Mouse (Mus musculus) lung, embryonic 14.5 days (tissue): ENCODE data around the gene Tmem236. TPM values are rescaled to one million over a fixed set of nuclear protein-coding genes. Genes with fewer than 3 reads are reported as not detected.

ENCODE experiments used
- ATAC-seq: fragments of 200-750 bp; cut with Nextera tagmentation; 2 replicates; pipeline ENCODE4 v1.8.0; 2017; ENCODE audit warnings: mild to moderate bottlenecking, moderate TSS enrichment, moderate library complexity; ENCODE audit not compliant: insufficient read depth
- DNase-seq: peaks from one replicate; pipeline ENCODE4 v3.0.0-alpha.2; 2015
- H3K27ac ChIP-seq: fragments of 300-500 bp; sonication (generic); 2 replicates; pipeline ENCODE4 v1.5.1; 2014; ENCODE audit warnings: low read depth, mild to moderate bottlenecking, moderate library complexity
- H3K27me3 ChIP-seq: fragments of 300-500 bp; sonication (generic); 2 replicates; pipeline ENCODE4 v1.6.1; 2014; ENCODE audit warnings: low read length, control low read depth; ENCODE audit not compliant: insufficient read depth
- H3K36me3 ChIP-seq: fragments of 300-500 bp; sonication (generic); 2 replicates; pipeline ENCODE4 v1.6.1; 2014; ENCODE audit warnings: control low read depth; ENCODE audit not compliant: insufficient read depth
- H3K4me1 ChIP-seq: fragments of 300-500 bp; sonication (generic); 2 replicates; pipeline ENCODE4 v1.6.1; 2014; ENCODE audit warnings: antibody characterized with exemption, control low read depth; ENCODE audit not compliant: insufficient read depth
- H3K4me2 ChIP-seq: fragments of 300-500 bp; sonication (generic); 2 replicates; pipeline ENCODE4 v1.6.1; 2014; ENCODE audit warnings: mild to moderate bottlenecking
- H3K4me3 ChIP-seq: fragments of 300-500 bp; sonication (generic); 2 replicates; pipeline ENCODE4 v1.5.1; 2014; ENCODE audit warnings: low read depth, low read length
- H3K9ac ChIP-seq: fragments of 300-500 bp; sonication (generic); 2 replicates; pipeline ENCODE4 v1.6.1; 2014
- H3K9me3 ChIP-seq: fragments of 300-500 bp; sonication (generic); 2 replicates; pipeline ENCODE4 v1.6.1; 2016; ENCODE audit warnings: low read depth, low read length, control low read depth
- CTCF ChIP-seq: IDR thresholded peaks from 2 replicates; pipeline ENCODE4 v1.5.1; 2016; ENCODE audit warnings: antibody characterized with exemption, low read depth
- WGBS: fragments of 180-500 bp; shearing (Covaris S2); extraction: QIAGEN DNeasy Blood & Tissue Kit; methylation state at CpG from one replicate; pipeline ENCODE4 v1.1.7; 2014; 5-methylcytosine and 5-hydroxymethylcytosine counted together
- polyA plus RNA-seq: library from polyadenylated mRNA; unstranded; fragments of >200 nt; fragmentation: Nextera tagmentation; extraction: Ambion mirVana; gene quantifications from 2 replicates; pipeline ENCODE4 v1.2.1, GENCODE M21; 2014

The Tmem236 gene
- polyA plus RNA-seq, 1 experiment from 2014 or later, result not detected

DNA sequence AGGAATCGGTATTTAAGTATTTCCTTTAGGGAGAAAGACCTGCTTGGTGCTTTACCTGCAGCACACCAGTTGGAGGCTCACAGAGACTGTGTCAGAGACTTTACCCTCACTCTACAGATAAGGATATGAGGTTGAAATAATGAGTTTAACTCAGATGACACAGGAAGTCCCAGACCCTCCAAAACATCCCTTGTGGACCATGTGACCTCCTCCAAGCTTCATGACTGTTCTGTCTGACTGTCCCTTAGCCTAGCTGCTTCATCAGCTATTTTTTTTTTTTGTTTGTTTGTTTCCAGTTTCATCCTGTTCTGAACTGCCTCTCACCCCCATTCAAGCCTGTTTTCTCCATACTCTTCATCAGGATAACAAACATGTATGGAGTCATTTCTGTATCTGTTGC is 58.6 kb downstream of the Tmem236 start:
- ATAC-seq, result no peak
- H3K36me3 ChIP-seq, result no peaks in the 10 kb centered on the region
- H3K4me3 ChIP-seq, result no peak overlapping the region
- no peaks in the 10 kb centered on the region for H3K4me1 ChIP-seq
- no peak overlapping the region for H3K4me2 ChIP-seq
- H3K27ac ChIP-seq, result no peak overlapping the region
- no peak for DNase-seq
- TF ChIP-seq CTCF, result no peak
- no peaks in the 10 kb centered on the region for H3K9me3 ChIP-seq
- no peak overlapping the region for H3K9ac ChIP-seq
- 70% methylated on average over 1 of the region's 1 CpGs for WGBS
- no peaks in the 10 kb centered on the region for H3K27me3 ChIP-seq

DNA sequence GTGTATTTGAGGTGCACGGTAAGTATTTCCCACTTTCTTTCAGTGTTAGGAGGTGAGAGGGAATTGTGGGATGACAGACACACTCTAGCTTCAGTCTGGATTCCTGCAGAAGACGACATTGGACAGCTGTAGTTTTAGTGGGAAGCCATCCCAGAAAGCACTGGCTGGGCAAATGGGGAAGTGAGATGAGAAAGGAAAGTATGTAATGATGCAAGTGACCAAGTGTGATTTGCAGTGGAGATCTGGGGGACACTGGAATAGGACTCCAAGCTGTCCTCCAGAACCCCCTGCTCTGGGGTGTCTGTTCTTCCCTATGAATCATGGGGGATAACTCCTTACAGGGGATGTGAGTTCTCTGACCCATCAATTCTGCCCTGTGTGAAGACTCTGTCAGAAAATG is 59.7 kb downstream of the Tmem236 start:
- DNase-seq, result no peak
- ATAC-seq, result no peak
- no peak overlapping the region for H3K4me3 ChIP-seq
- H3K9me3 ChIP-seq, result no peaks in the 10 kb centered on the region
- no peak overlapping the region for H3K27ac ChIP-seq
- WGBS, result 52% methylated on average over 2 of the region's 2 CpGs
- no peaks in the 10 kb centered on the region for H3K4me1 ChIP-seq
- H3K27me3 ChIP-seq, result no peaks in the 10 kb centered on the region
- no peak overlapping the region for H3K4me2 ChIP-seq
- H3K36me3 ChIP-seq, result no peaks in the 10 kb centered on the region
- no peak overlapping the region for H3K9ac ChIP-seq
- TF ChIP-seq CTCF, result no peak

- H3K27ac ChIP-seq, result no peak overlapping the region
- H3K9me3 ChIP-seq, result no peaks in the 10 kb centered on the region
- WGBS, result 58% methylated on average over 5 of the region's 5 CpGs
- H3K9ac ChIP-seq, result no peak overlapping the region
- no peaks in the 10 kb centered on the region for H3K36me3 ChIP-seq
- DNase-seq (no peak), ATAC-seq (no peak)
- no peaks in the 10 kb centered on the region for H3K4me1 ChIP-seq
- no peak overlapping the region for H3K4me2 ChIP-seq
- no peaks in the 10 kb centered on the region for H3K27me3 ChIP-seq
- H3K4me3 ChIP-seq, result no peak overlapping the region
- no peak for TF ChIP-seq CTCF
Observed at GRCm38 (mm10) chr2:14235319-14235718, 61.0 kb downstream of the Tmem236 start.

GRCm38 (mm10) chr2:14236920-14237319 is 62.6 kb downstream of the Tmem236 start:
- DNase-seq (no peak), ATAC-seq (no peak)
- WGBS, result 74% methylated on average over 4 of the region's 4 CpGs
- Histone ChIP-seq H3K27me3 (no peaks in the 10 kb centered on the region), H3K4me2 (no peak overlapping the region), H3K4me3 (no peak overlapping the region), H3K4me1 (no peaks in the 10 kb centered on the region), H3K9ac (no peak overlapping the region), H3K36me3 (no peaks in the 10 kb centered on the region), H3K27ac (no peak overlapping the region), H3K9me3 (no peaks in the 10 kb centered on the region)
- TF ChIP-seq CTCF, result no peak

- no peaks in the 10 kb centered on the region for H3K4me1 ChIP-seq
- no peaks in the 10 kb centered on the region for H3K27me3 ChIP-seq
- ATAC-seq, result no peak
- no peak overlapping the region for H3K4me2 ChIP-seq
- peak; percentile 52 for DNase-seq
- H3K36me3 ChIP-seq, result no peaks in the 10 kb centered on the region
- no peak overlapping the region for H3K9ac ChIP-seq
- H3K4me3 ChIP-seq, result no peak overlapping the region
- TF ChIP-seq CTCF, result no peak
- 44% methylated on average over 4 of the region's 4 CpGs for WGBS
- no peak overlapping the region for H3K27ac ChIP-seq
- H3K9me3 ChIP-seq, result no peaks in the 10 kb centered on the region
Observed at GRCm38 (mm10) chr2:14237723-14238122, 63.4 kb downstream of the Tmem236 start.

DNA sequence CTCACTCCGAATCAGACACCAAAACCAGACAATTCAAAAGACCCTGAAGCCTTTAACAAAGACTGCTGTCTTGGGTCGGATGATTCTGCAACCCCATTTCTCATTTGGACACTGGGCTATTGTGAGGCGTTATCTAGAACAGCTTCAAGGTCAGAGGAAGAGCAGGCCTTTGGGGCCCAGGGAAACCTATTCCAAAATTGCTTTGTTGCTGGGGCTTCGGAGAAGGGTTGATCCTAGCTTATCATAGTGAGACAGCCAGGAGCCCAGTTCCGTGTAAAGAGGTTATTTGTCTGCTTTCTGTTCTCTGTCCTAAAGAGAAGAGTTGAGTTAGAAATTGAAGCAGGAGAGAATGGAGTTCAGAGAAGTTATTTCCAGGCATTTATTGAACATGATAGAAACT is 64.8 kb downstream of the Tmem236 start:
- no peak overlapping the region for H3K4me2 ChIP-seq
- WGBS, result 57% methylated on average over 5 of the region's 5 CpGs
- ATAC-seq (no peak), DNase-seq (no peak)
- no peak for TF ChIP-seq CTCF
- H3K4me3 ChIP-seq, result no peak overlapping the region
- H3K4me1 ChIP-seq, result no peaks in the 10 kb centered on the region
- H3K9me3 ChIP-seq, result no peaks in the 10 kb centered on the region
- no peaks in the 10 kb centered on the region for H3K36me3 ChIP-seq
- H3K27ac ChIP-seq, result no peak overlapping the region
- H3K9ac ChIP-seq, result no peak overlapping the region
- H3K27me3 ChIP-seq, result no peaks in the 10 kb centered on the region

DNA sequence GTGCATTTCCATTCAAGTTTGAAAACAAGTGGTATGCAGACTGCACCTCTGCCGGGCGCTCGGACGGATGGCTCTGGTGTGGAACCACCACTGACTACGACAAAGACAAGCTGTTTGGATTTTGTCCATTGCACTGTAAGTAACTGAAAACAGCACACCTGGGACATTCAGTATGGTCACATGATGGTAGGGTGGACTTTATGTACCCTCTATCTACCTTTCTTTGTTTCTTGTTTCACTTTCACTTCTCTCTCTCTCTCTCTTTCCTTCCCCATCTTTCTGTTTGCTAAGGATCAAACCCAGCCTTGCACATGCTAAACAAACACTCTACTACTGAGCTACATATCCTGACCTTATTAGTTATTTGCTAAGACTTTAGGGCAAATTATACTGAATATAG is 69.8 kb downstream of the Tmem236 start:
- no peaks in the 10 kb centered on the region for H3K4me1 ChIP-seq
- H3K36me3 ChIP-seq, result no peaks in the 10 kb centered on the region
- H3K9me3 ChIP-seq, result no peaks in the 10 kb centered on the region
- DNase-seq (no peak), ATAC-seq (no peak)
- H3K9ac ChIP-seq, result no peak overlapping the region
- WGBS, result 82% methylated on average over 5 of the region's 5 CpGs
- no peak overlapping the region for H3K27ac ChIP-seq
- H3K4me2 ChIP-seq, result no peak overlapping the region
- no peaks in the 10 kb centered on the region for H3K27me3 ChIP-seq
- no peak for TF ChIP-seq CTCF
- no peak overlapping the region for H3K4me3 ChIP-seq

- ATAC-seq, result no peak
- no peak for DNase-seq
- H3K4me3 ChIP-seq, result no peak overlapping the region
- 64% methylated on average over 2 of the region's 2 CpGs for WGBS
- no peaks in the 10 kb centered on the region for H3K4me1 ChIP-seq
- H3K9ac ChIP-seq, result no peak overlapping the region
- no peaks in the 10 kb centered on the region for H3K36me3 ChIP-seq
- no peaks in the 10 kb centered on the region for H3K27me3 ChIP-seq
- no peak for TF ChIP-seq CTCF
- H3K27ac ChIP-seq, result no peak overlapping the region
- no peaks in the 10 kb centered on the region for H3K9me3 ChIP-seq
- no peak overlapping the region for H3K4me2 ChIP-seq
Observed at GRCm38 (mm10) chr2:14244668-14245067, 70.3 kb downstream of the Tmem236 start.
